Mouse (Mus musculus): ENCODE measurements around the gene Ptch2. TPM values are rescaled to one million over a fixed set of nuclear protein-coding genes. Genes with fewer than 3 reads are reported as not detected.

Gene Ptch2
- polyA plus RNA-seq, 1 experiment from 2014 or later = 6.1 TPM

DNA sequence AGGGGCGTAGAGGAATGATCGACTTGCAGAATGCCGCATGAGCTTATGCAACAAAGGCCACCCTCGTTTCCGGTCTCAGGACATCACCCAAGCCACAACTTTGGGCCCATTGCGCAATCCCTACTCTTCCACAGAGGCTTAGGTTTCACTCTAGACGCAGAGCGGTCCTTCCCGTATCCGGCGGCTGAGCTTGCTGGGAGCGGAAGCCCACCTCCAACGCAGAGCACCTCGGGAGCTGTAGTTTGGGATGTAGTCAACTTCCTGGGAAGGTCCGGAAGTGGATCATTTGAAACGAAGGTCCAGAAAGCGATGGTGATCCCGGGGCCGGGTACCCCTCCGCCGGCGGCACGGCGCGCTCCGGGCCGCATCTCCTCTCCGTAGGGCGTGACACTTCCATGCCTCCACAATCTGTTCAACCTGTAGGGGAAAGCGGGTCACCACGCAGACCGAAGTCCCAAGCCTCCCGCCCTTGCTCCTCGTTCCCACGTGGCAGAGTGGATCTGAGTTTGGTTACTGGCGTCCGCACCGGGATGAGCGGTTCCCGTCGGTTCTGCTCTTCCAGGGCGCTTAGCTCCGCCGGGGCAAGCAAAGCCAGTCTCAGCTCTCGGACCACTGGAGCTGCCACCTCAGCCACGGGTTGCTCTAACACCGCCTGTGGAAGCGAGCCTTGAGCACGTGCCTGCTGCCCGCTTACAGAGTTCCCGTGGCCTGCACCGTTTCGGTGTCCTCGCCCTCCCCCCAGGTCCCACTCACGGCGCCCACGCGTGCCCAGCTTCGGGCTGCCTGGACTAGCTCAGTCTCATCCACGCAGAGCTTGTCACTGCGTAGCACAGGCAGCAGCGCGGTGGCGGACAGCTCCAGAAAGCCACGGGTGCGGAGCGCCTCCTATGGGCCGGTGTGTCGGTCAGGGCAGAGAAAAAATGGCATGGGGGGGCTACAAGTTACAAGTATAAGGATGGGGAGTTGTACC lies 24.9 kb downstream of the Ptch2 start:
- no peaks in the 10 kb centered on the region for H3K36me3 ChIP-seq (ENCODE audit: control insufficient read depth, insufficient read depth, low read length)
- WGBS = under 1% methylated on average over 69 of the region's 69 CpGs
- H3K4me1 ChIP-seq (ENCODE audit: control insufficient read depth, insufficient read depth, low read length) = peaks cover 10% of the 10 kb centered on the region
- peak overlapping the region; percentile 63 for H3K4me3 ChIP-seq (ENCODE audit: low read depth, low read length)
- H3K9me3 ChIP-seq (ENCODE audit: control insufficient read depth, low read length) = no peaks in the 10 kb centered on the region
- no peaks in the 10 kb centered on the region for H3K27me3 ChIP-seq (ENCODE audit: control insufficient read depth, insufficient read depth, low read length)
- H3K9ac ChIP-seq (ENCODE audit: low read length) = peak overlapping the region; percentile 68
- DNase-seq (ENCODE audit: low spot score) (peak; percentile 93), ATAC-seq (ENCODE audit: insufficient number of reproducible peaks, low FRiP score, low TSS enrichment, low read depth) (peak; percentile 85)
- peak overlapping the region; percentile 100 for H3K4me2 ChIP-seq (ENCODE audit: low read depth, severe bottlenecking)
- peak overlapping the region; percentile 81 for H3K27ac ChIP-seq (replicated peaks; ENCODE audit: low read depth, low read length)

DNA sequence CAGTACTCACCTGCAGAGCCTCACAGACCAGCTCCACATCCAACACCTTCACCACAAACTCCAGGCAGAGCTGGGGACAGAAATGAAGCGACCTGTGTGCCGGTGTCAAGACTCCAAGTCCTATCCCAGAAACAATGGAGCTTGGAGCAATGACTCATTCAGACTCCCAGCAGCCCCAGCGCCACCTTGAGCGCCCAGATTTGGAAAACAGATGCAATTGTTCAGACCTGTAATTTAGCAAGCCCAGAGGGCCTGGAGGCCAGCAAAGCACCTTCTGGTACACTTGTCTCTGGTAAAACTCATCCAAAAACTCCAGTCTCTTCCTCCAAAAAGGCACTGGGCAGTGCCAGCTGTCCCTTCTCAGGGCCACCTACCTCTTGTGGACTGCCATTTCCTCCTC lies 26.3 kb downstream of the Ptch2 start:
- ATAC-seq (ENCODE audit: insufficient number of reproducible peaks, low FRiP score, low TSS enrichment, low read depth) = no peak
- Histone ChIP-seq H3K4me1 (ENCODE audit: control insufficient read depth, insufficient read depth, low read length) (peaks cover 10% of the 10 kb centered on the region), H3K27ac (replicated peaks; ENCODE audit: low read depth, low read length) (no peak overlapping the region), H3K9ac (ENCODE audit: low read length) (no peak overlapping the region), H3K4me2 (ENCODE audit: low read depth, severe bottlenecking) (no peak overlapping the region), H3K9me3 (ENCODE audit: control insufficient read depth, low read length) (no peaks in the 10 kb centered on the region), H3K27me3 (ENCODE audit: control insufficient read depth, insufficient read depth, low read length) (no peaks in the 10 kb centered on the region), H3K36me3 (ENCODE audit: control insufficient read depth, insufficient read depth, low read length) (no peaks in the 10 kb centered on the region), H3K4me3 (ENCODE audit: low read depth, low read length) (no peak overlapping the region)
- WGBS = 82% methylated on average over 4 of the region's 4 CpGs
- no peak for DNase-seq (ENCODE audit: low spot score)

DNA sequence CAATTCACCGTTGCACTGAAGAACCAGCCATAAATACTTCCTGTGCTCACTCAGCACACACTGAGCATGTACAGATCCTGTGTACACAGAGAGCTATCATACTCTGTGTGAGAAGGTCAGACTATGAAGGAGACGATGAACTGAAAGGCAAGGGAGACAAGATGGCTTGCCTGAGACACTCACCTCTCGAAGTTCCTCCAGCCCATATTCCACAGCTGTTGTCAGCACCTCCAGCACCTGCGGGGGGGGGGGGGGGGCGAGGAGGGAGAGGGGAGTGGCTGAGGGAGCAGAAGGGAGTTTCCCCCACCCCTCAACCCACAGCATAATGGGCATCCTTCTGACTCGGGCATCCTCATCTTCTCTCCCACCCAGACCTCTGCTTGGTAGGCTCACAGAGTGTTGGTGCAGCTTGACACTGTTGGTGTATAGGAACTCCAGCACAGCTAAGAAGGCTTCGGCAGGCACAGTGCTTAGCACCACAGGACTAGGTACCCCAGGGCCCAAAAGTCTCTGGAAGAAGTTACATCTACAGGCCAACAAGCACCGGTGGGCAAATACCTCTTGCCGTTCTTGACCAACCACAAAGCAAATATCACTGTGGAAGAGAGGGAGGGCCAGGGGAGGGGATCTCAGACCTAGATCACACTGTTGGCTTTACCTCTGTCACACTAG lies 27.8 kb downstream of the Ptch2 start:
- no peak for ATAC-seq (ENCODE audit: insufficient number of reproducible peaks, low FRiP score, low TSS enrichment, low read depth)
- peaks cover 10% of the 10 kb centered on the region for H3K4me1 ChIP-seq (ENCODE audit: control insufficient read depth, insufficient read depth, low read length)
- WGBS = 89% methylated on average over 7 of the region's 9 CpGs

DNA sequence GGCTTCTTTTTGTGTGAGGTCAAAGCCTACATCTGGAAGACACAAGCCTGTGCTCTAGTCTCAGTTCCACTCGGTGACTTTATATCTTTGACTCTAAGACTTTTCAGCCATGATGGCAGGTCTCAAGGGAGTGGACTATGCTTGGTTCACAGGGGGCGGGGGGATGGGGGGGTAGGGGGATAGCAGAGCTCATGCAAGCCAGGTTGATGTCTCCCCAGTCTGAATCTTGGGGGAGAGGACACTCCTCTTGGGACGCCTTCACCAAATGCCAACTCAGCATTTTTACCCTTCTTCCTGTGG lies 28.3 kb downstream of the Ptch2 start:
- no peaks in the 10 kb centered on the region for H3K36me3 ChIP-seq (ENCODE audit: control insufficient read depth, insufficient read depth, low read length)
- 79% methylated on average over 3 of the region's 3 CpGs for WGBS
- H3K9ac ChIP-seq (ENCODE audit: low read length) = no peak overlapping the region
- DNase-seq (ENCODE audit: low spot score) (no peak), ATAC-seq (ENCODE audit: insufficient number of reproducible peaks, low FRiP score, low TSS enrichment, low read depth) (no peak)
- H3K9me3 ChIP-seq (ENCODE audit: control insufficient read depth, low read length) = no peaks in the 10 kb centered on the region
- H3K4me1 ChIP-seq (ENCODE audit: control insufficient read depth, insufficient read depth, low read length) = peaks cover 10% of the 10 kb centered on the region
- no peaks in the 10 kb centered on the region for H3K27me3 ChIP-seq (ENCODE audit: control insufficient read depth, insufficient read depth, low read length)
- no peak overlapping the region for H3K4me3 ChIP-seq (ENCODE audit: low read depth, low read length)
- no peak overlapping the region for H3K27ac ChIP-seq (replicated peaks; ENCODE audit: low read depth, low read length)
- H3K4me2 ChIP-seq (ENCODE audit: low read depth, severe bottlenecking) = no peak overlapping the region

More for the DNA sequence above, 27.8 kb downstream of the Ptch2 start:
- no peak overlapping the region for H3K9ac ChIP-seq (ENCODE audit: low read length)
- H3K4me3 ChIP-seq (ENCODE audit: low read depth, low read length) = no peak overlapping the region
- H3K36me3 ChIP-seq (ENCODE audit: control insufficient read depth, insufficient read depth, low read length) = no peaks in the 10 kb centered on the region
- no peak overlapping the region for H3K4me2 ChIP-seq (ENCODE audit: low read depth, severe bottlenecking)
- H3K27me3 ChIP-seq (ENCODE audit: control insufficient read depth, insufficient read depth, low read length) = no peaks in the 10 kb centered on the region
- DNase-seq (ENCODE audit: low spot score) = no peak
- H3K9me3 ChIP-seq (ENCODE audit: control insufficient read depth, low read length) = no peaks in the 10 kb centered on the region
- no peak overlapping the region for H3K27ac ChIP-seq (replicated peaks; ENCODE audit: low read depth, low read length)

DNA sequence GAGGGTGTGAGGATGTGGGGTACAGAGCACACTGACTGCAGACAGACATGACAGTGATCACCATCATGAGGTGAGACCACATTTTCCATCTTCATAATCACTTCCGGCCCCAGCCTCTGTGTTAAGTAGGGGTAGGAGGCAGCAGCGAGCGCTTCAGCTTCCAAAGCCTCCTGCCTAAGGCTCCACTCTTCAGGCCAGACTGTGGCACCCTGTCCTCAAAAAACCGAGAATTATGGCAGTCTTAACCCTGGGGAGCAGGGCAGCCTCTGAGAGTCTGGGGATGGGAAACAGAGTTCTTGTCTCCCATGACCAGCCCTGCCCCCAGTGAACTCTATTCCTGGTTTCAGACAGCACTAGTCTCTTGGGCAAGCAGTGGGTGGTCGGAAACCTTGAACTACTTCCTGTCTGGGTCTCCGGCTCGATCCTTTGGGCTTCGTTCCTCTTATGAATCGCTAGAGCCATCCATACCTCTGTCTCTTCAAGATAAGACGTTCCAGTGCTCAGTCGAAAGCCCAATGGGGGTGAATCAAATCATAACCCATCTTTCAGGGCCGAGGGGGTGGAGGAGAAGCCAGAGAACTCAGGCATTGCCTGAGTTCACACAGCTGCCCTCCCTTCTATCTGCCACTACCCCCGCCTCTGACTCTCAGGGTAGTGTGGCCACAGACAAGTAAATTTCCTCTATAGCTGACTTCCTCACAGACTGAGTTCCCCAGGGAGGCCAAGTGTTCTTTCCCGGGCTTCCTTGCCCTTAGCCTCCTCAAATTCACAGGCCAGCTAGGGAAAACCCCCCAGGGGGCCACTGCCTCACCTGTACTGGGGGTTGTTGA lies 28.9 kb downstream of the Ptch2 start:
- DNase-seq (ENCODE audit: low spot score) (no peak), ATAC-seq (ENCODE audit: insufficient number of reproducible peaks, low FRiP score, low TSS enrichment, low read depth) (no peak)

DNA sequence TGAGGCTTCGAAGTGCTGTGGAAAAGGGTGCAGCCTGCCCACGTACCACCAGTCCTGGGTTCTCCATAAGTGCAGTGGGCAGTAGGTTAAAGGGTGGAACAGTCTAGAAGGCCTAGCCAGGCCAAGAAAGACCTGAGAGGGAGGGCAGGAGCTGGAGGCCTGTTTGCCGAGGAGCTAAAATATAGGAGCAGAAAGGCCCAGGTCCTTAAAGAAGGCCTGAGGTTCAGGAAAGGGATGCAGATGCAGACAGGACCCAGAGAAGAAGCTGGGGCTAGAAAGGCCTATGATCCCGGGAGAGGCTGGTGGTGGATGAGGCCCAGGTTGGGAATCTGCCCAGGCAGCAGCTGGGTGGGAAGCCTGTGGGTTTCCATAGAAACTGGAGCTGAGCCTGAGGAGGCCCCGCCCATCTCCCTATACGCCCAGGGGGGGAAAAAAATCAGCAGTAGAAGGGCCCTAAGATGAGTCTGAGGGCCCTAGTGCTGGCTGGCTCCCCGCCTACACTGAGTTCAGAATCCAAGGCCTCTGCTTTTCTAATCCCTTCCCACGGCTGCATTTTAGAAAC lies 29.6 kb downstream of the Ptch2 start, which contains the start of gene Btbd19:
Btbd19 (minus strand) TSS at position 378 of the 562 bp plus-strand sequence.
- Histone ChIP-seq H3K27me3 (ENCODE audit: control insufficient read depth, insufficient read depth, low read length) (no peaks in the 10 kb centered on the region), H3K4me1 (ENCODE audit: control insufficient read depth, insufficient read depth, low read length) (peaks cover 10% of the 10 kb centered on the region), H3K4me3 (ENCODE audit: low read depth, low read length) (no peak within 1 kb of the TSS), H3K9me3 (ENCODE audit: control insufficient read depth, low read length) (no peaks in the 10 kb centered on the region), H3K36me3 (ENCODE audit: control insufficient read depth, insufficient read depth, low read length) (no peaks in the 10 kb centered on the region), H3K27ac (replicated peaks; ENCODE audit: low read depth, low read length) (peak within 1 kb of the TSS; percentile 23; the same call in 1 of the 2 replicates), H3K4me2 (ENCODE audit: low read depth, severe bottlenecking) (no peak within 1 kb of the TSS), H3K9ac (ENCODE audit: low read length) (peak within 1 kb of the TSS; percentile 52; the same call in 1 of the 2 replicates)
- ATAC-seq (ENCODE audit: insufficient number of reproducible peaks, low FRiP score, low TSS enrichment, low read depth) (no peak), DNase-seq (ENCODE audit: low spot score) (no peak)
- WGBS = 38% methylated on average over 8 of the region's 8 CpGs

More for the DNA sequence above, 28.9 kb downstream of the Ptch2 start:
- Histone ChIP-seq H3K27ac (replicated peaks; ENCODE audit: low read depth, low read length) (peak overlapping the region; percentile 23; the same call in 1 of the 2 replicates), H3K9ac (ENCODE audit: low read length) (peak overlapping the region; percentile 52; the same call in 1 of the 2 replicates), H3K4me1 (ENCODE audit: control insufficient read depth, insufficient read depth, low read length) (peaks cover 10% of the 10 kb centered on the region), H3K9me3 (ENCODE audit: control insufficient read depth, low read length) (no peaks in the 10 kb centered on the region), H3K4me2 (ENCODE audit: low read depth, severe bottlenecking) (no peak overlapping the region), H3K36me3 (ENCODE audit: control insufficient read depth, insufficient read depth, low read length) (no peaks in the 10 kb centered on the region), H3K4me3 (ENCODE audit: low read depth, low read length) (no peak overlapping the region), H3K27me3 (ENCODE audit: control insufficient read depth, insufficient read depth, low read length) (no peaks in the 10 kb centered on the region)
- WGBS = 69% methylated on average over 14 of the region's 14 CpGs

DNA sequence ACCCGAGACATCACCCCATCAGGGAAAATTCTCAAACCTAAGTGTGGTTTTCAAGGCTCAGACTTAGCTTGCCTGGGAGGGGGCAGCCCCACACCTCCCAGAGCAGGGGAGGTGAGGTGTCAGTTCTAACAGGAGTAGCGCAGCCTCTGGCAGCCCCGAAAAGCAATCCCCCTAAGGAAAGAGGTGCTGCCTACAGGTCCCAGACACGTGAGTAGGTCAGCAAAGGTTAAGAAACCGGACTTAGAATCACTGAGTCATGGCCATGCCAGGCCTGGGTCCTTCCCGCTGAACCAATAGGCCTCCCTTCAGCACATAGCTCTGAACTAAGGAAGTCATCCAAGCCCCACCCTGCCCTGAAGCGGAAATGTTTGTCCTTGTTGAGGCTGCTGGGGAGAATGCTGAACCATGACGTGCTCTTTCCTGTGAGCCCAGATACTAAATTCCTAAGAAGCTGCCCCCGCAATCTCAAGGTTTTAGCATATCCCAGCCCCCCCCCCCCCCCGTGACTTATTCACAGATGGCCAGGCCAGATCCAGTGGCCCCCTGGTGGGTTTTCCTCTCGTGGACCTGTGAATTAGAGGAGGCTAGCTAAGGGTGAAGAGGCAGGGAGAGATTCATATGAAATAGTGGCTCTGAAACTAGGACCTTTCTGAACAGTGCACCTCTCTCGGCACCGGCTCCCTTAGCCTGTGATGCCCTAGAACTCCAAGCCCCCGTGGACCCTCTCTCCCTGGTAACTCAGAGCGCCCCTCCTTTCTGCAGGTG lies 30.2 kb downstream of the Ptch2 start:
- H3K27ac ChIP-seq (replicated peaks; ENCODE audit: low read depth, low read length) = no peak overlapping the region; the same call in 1 of the 2 replicates
- DNase-seq (ENCODE audit: low spot score) = no peak
- no peaks in the 10 kb centered on the region for H3K27me3 ChIP-seq (ENCODE audit: control insufficient read depth, insufficient read depth, low read length)
- ATAC-seq (ENCODE audit: insufficient number of reproducible peaks, low FRiP score, low TSS enrichment, low read depth) = no peak
- H3K36me3 ChIP-seq (ENCODE audit: control insufficient read depth, insufficient read depth, low read length) = no peaks in the 10 kb centered on the region
- WGBS = 43% methylated on average over 15 of the region's 15 CpGs
- peaks cover 8% of the 10 kb centered on the region for H3K4me1 ChIP-seq (ENCODE audit: control insufficient read depth, insufficient read depth, low read length)
- H3K9ac ChIP-seq (ENCODE audit: low read length) = peak overlapping the region; percentile 23; the same call in 1 of the 2 replicates
- H3K9me3 ChIP-seq (ENCODE audit: control insufficient read depth, low read length) = no peaks in the 10 kb centered on the region
- H3K4me2 ChIP-seq (ENCODE audit: low read depth, severe bottlenecking) = no peak overlapping the region
- no peak overlapping the region for H3K4me3 ChIP-seq (ENCODE audit: low read depth, low read length)

Measured in limb, embryonic 11.5 days (tissue).